ENCODE assay signal across 14 mouse cellular contexts in genomic region chr13:99593243-99593635, GRCm38 (mm10).
A peak's percentile ranks its signal among the peaks of the same experiment; 100 is the strongest.
DNase-seq lines count a peak whose midpoint lies in the region; ATAC-seq and TF ChIP-seq lines count a peak whose summit lies in the region.
"Had no signal": no experiment of that assay in that cellular context is flagged by ENCODE, and none has a peak within 500 bp of the region (broad histone marks: within the 10 kb centered on the region; RNA-seq: fewer than 3 reads in every experiment).

No protein-coding gene starts in this region.

- no peak for DNase-seq in forebrain, postnatal 0 days
- DNase-seq in midbrain, embryonic 14.5 days: no peak
- no peak for DNase-seq in gastrocnemius, adult 2 months
- DNase-seq: thymus, postnatal 4 days had no signal

- no peak overlapping the region for H3K9ac ChIP-seq in forebrain, embryonic 12.5 days
- H3K9ac ChIP-seq in forebrain, postnatal 0 days: no peak overlapping the region
- no peak overlapping the region for H3K9ac ChIP-seq in intestine, embryonic 15.5 days
- no peak overlapping the region for H3K9ac ChIP-seq in intestine, embryonic 16.5 days (ENCODE audit: low read depth, low read length)
- H3K9ac ChIP-seq in hindbrain, embryonic 12.5 days: no peak overlapping the region
- no peak overlapping the region for H3K9ac ChIP-seq in midbrain, embryonic 14.5 days (replicated peaks; ENCODE audit: low read length)
- H3K9ac ChIP-seq: heart, embryonic 15.5 days; liver, embryonic 14.5 days; neural tube, embryonic 15.5 days had no signal

- peaks cover 25% of the 10 kb centered on the region for H3K4me1 ChIP-seq in forebrain, embryonic 12.5 days
- peaks cover 12% of the 10 kb centered on the region; the same call in 1 of the 2 replicates for H3K4me1 ChIP-seq in forebrain, postnatal 0 days (ENCODE audit: insufficient read depth)
- H3K4me1 ChIP-seq in intestine, embryonic 15.5 days (replicated peaks): 0 out of 2 replicates have a peak, but pooled peaks cover 5% of the 10 kb centered on the region
- H3K4me1 ChIP-seq in intestine, embryonic 16.5 days (ENCODE audit: control insufficient read depth, insufficient read depth, low read length): no peaks in the 10 kb centered on the region
- peaks cover 24% of the 10 kb centered on the region for H3K4me1 ChIP-seq in hindbrain, embryonic 12.5 days
- peaks cover 22% of the 10 kb centered on the region for H3K4me1 ChIP-seq in midbrain, embryonic 14.5 days (ENCODE audit: control insufficient read depth, insufficient read depth, low read length)

- no peaks in the 10 kb centered on the region for H3K9me3 ChIP-seq in forebrain, embryonic 12.5 days
- H3K9me3 ChIP-seq in forebrain, postnatal 0 days (ENCODE audit: low read length): no peaks in the 10 kb centered on the region
- no peaks in the 10 kb centered on the region for H3K9me3 ChIP-seq in intestine, embryonic 15.5 days
- no peaks in the 10 kb centered on the region for H3K9me3 ChIP-seq in intestine, embryonic 16.5 days (ENCODE audit: control insufficient read depth, low read length)
- no peaks in the 10 kb centered on the region for H3K9me3 ChIP-seq in hindbrain, embryonic 12.5 days (replicated peaks)
- no peaks in the 10 kb centered on the region for H3K9me3 ChIP-seq in midbrain, embryonic 14.5 days (ENCODE audit: control insufficient read depth, low read length)
- H3K9me3 ChIP-seq: heart, embryonic 15.5 days; neural tube, embryonic 15.5 days had no signal

- no peaks in the 10 kb centered on the region for H3K36me3 ChIP-seq in forebrain, embryonic 12.5 days (replicated peaks)
- no peaks in the 10 kb centered on the region for H3K36me3 ChIP-seq in forebrain, postnatal 0 days (ENCODE audit: insufficient read depth)
- H3K36me3 ChIP-seq in intestine, embryonic 15.5 days: no peaks in the 10 kb centered on the region
- H3K36me3 ChIP-seq in intestine, embryonic 16.5 days (ENCODE audit: control insufficient read depth, insufficient read depth, low read length): no peaks in the 10 kb centered on the region
- H3K36me3 ChIP-seq in hindbrain, embryonic 12.5 days: no peaks in the 10 kb centered on the region
- no peaks in the 10 kb centered on the region for H3K36me3 ChIP-seq in midbrain, embryonic 14.5 days (ENCODE audit: control insufficient read depth, insufficient read depth, low read length)
- H3K36me3 ChIP-seq: heart, embryonic 15.5 days; neural tube, embryonic 15.5 days had no signal

- H3K4me3 ChIP-seq in forebrain, embryonic 12.5 days (replicated peaks): no peak overlapping the region
- H3K4me3 ChIP-seq in forebrain, postnatal 0 days (ENCODE audit: low read depth, low read length): no peak overlapping the region
- no peak overlapping the region for H3K4me3 ChIP-seq in intestine, embryonic 15.5 days (replicated peaks)
- no peak overlapping the region for H3K4me3 ChIP-seq in intestine, embryonic 16.5 days (ENCODE audit: low read length)
- no peak overlapping the region for H3K4me3 ChIP-seq in hindbrain, embryonic 12.5 days
- no peak overlapping the region for H3K4me3 ChIP-seq in midbrain, embryonic 14.5 days (replicated peaks; ENCODE audit: low read depth, low read length)
- no peak overlapping the region for H3K4me3 ChIP-seq in gastrocnemius, adult 2 months
- H3K4me3 ChIP-seq: erythroblast, embryonic 14.5 days; heart, embryonic 15.5 days; myocyte; neural tube, embryonic 15.5 days had no signal

- WGBS in forebrain, embryonic 12.5 days: 42% methylated on average over 8 of the region's 8 CpGs
- 47% methylated on average over 8 of the region's 8 CpGs for WGBS in forebrain, postnatal 0 days
- WGBS in intestine, embryonic 15.5 days: 64% methylated on average over 8 of the region's 8 CpGs
- 58% methylated on average over 8 of the region's 8 CpGs for WGBS in intestine, embryonic 16.5 days
- 48% methylated on average over 8 of the region's 8 CpGs for WGBS in hindbrain, embryonic 12.5 days
- 41% methylated on average over 8 of the region's 8 CpGs for WGBS in midbrain, embryonic 14.5 days

- no peaks in the 10 kb centered on the region for H3K27me3 ChIP-seq in forebrain, embryonic 12.5 days
- H3K27me3 ChIP-seq in forebrain, postnatal 0 days (ENCODE audit: insufficient read depth, low read length): no peaks in the 10 kb centered on the region
- no peaks in the 10 kb centered on the region for H3K27me3 ChIP-seq in intestine, embryonic 15.5 days (replicated peaks)
- H3K27me3 ChIP-seq in intestine, embryonic 16.5 days (replicated peaks; ENCODE audit: control insufficient read depth, insufficient read depth, low read length): no peaks in the 10 kb centered on the region
- H3K27me3 ChIP-seq in hindbrain, embryonic 12.5 days: no peaks in the 10 kb centered on the region
- H3K27me3 ChIP-seq in midbrain, embryonic 14.5 days (ENCODE audit: control insufficient read depth, insufficient read depth, low read length): no peaks in the 10 kb centered on the region
- H3K27me3 ChIP-seq: heart, embryonic 15.5 days; neural tube, embryonic 15.5 days had no signal

- peak overlapping the region; percentile 78 for H3K27ac ChIP-seq in forebrain, embryonic 12.5 days
- H3K27ac ChIP-seq in forebrain, postnatal 0 days (ENCODE audit: low read depth, low read length): no peak overlapping the region
- H3K27ac ChIP-seq in intestine, embryonic 15.5 days: no peak overlapping the region
- H3K27ac ChIP-seq in intestine, embryonic 16.5 days (ENCODE audit: low read length): no peak overlapping the region
- peak overlapping the region; percentile 31; the same call in 1 of the 2 replicates for H3K27ac ChIP-seq in hindbrain, embryonic 12.5 days
- peak overlapping the region; percentile 63 for H3K27ac ChIP-seq in midbrain, embryonic 14.5 days (replicated peaks; ENCODE audit: low read depth, low read length)
- no peak overlapping the region for H3K27ac ChIP-seq in gastrocnemius, adult 2 months
- H3K27ac ChIP-seq: heart, embryonic 15.5 days; liver, embryonic 14.5 days; neural tube, embryonic 15.5 days had no signal

- intact Hi-C loops in gastrocnemius, adult 2 months (cut with DNase I): no loop called here

- H3K4me2 ChIP-seq in forebrain, embryonic 12.5 days: peak overlapping the region; percentile 33; the same call in 1 of the 2 replicates
- H3K4me2 ChIP-seq in forebrain, postnatal 0 days (ENCODE audit: low read depth): no peak overlapping the region
- H3K4me2 ChIP-seq in intestine, embryonic 15.5 days (replicated peaks): 0 out of 2 replicates have a peak overlapping the region, but pooled peaks have one; percentile 28
- no peak overlapping the region for H3K4me2 ChIP-seq in intestine, embryonic 16.5 days (ENCODE audit: low read depth, low read length)
- no peak overlapping the region for H3K4me2 ChIP-seq in hindbrain, embryonic 12.5 days (replicated peaks)
- H3K4me2 ChIP-seq in midbrain, embryonic 14.5 days (ENCODE audit: low read length): no peak overlapping the region

- no peak for TF ChIP-seq CTCF in forebrain, postnatal 0 days (IDR thresholded peaks at IDR 0.05; ENCODE audit: low read depth)
- no peak for TF ChIP-seq CTCF in gastrocnemius, adult 2 months (IDR thresholded peaks at IDR 0.05)

- no peak for ATAC-seq in forebrain, embryonic 12.5 days (ENCODE audit: low FRiP score)
- no peak for ATAC-seq in forebrain, postnatal 0 days
- no peak for ATAC-seq in intestine, embryonic 15.5 days
- no peak for ATAC-seq in intestine, embryonic 16.5 days
- no peak for ATAC-seq in hindbrain, embryonic 12.5 days (ENCODE audit: low FRiP score)
- ATAC-seq in midbrain, embryonic 14.5 days (ENCODE audit: low FRiP score, low TSS enrichment): no peak
- no peak for ATAC-seq in CD4-positive, CD25-positive, alpha-beta regulatory T cell, adult 4 months

Comparison
In these comparisons a context has a peak if more than half of its experiments do, and no peak if none do; other contexts are left out.
1. H3K27ac ChIP-seq: peak in forebrain, embryonic 12.5 days (single experiment), hindbrain, embryonic 12.5 days (single experiment) and midbrain, embryonic 14.5 days (single experiment); none in forebrain, postnatal 0 days (single experiment), intestine, embryonic 15.5 days (single experiment), intestine, embryonic 16.5 days (single experiment) and gastrocnemius, adult 2 months (single experiment).
2. H3K4me2 ChIP-seq: peak in forebrain, embryonic 12.5 days (single experiment) and intestine, embryonic 15.5 days (single experiment); none in forebrain, postnatal 0 days (single experiment), intestine, embryonic 16.5 days (single experiment), hindbrain, embryonic 12.5 days (single experiment) and midbrain, embryonic 14.5 days (single experiment).